Mouse (Mus musculus) MN1 (cell line): ENCODE data around the gene Max.

Source experiments
- DNase-seq: peaks from one replicate; pipeline ENCODE4 v3.0.0-alpha.2; 2016; ENCODE audit warnings: low spot score

Gene Max

GRCm38 (mm10) chr12:76961932-76962891 lies at the start of gene Max:
Gene Max, minus strand, starts transcription at chr12:76962201.
- DNase-seq: peak; percentile 99

- no peak for DNase-seq
These were observed 49.2 kb upstream of the Max start for GRCm38 (mm10) chr12:77011092-77011720.

DNA sequence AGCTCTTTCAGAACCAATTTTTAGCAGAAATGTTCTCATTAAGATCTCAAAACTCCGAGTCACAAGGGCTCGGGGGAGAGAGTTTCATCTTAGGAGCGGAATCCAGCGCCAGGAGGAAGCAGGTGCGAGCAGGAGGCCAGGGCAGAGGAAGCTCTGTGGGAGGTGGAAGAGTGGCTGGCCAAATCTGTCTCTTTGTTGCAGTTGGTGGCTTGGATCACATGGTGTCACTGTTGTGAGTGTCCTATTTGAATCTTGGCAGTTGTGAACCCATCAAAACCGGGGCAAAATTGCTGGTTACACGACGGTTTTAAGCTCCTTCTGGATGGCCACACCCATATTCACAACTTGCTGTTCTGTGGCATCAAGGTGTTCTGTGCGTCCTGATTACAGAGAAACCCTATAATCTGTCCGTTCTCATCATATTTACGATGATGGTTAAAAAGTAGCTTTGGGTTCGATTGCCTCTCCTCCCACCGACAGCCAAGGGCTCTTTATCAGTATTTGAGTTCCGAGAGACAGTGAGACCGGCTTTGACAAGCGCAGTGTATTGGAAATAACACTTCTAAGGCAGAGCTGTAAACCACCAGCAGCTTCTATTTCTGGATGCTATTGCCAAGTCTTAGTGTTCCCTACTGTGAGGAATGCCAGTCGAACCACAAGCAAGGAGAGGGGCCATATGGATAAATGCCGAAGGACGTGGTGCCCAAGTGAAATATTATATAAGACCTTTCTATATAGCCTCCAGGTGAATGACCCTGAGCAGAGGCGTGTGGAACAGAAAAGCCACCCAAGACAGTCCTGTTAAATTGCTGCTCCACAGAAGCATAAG lies 47.4 kb upstream of the Max start:
- DNase-seq: no peak

DNA sequence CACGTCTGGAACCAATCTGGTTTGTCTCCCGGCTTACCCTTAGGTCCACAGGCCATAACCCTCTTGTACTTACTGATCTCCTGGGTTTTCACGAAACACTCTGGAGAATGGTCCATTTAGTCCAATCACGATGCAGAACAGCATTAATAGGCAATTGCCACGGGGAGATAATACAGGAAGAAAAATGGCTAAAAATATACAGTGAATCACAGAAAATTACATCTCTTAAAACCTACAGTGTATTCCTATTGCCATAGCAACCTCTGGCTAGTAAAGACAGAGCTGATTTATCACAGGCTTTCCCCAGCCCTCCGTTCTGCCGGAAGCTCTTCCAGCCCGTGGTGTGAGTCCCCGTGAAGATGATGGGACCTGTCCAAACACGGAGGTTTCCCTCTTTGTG lies 42.9 kb upstream of the Max start:
- peak; percentile 64 for DNase-seq

DNA sequence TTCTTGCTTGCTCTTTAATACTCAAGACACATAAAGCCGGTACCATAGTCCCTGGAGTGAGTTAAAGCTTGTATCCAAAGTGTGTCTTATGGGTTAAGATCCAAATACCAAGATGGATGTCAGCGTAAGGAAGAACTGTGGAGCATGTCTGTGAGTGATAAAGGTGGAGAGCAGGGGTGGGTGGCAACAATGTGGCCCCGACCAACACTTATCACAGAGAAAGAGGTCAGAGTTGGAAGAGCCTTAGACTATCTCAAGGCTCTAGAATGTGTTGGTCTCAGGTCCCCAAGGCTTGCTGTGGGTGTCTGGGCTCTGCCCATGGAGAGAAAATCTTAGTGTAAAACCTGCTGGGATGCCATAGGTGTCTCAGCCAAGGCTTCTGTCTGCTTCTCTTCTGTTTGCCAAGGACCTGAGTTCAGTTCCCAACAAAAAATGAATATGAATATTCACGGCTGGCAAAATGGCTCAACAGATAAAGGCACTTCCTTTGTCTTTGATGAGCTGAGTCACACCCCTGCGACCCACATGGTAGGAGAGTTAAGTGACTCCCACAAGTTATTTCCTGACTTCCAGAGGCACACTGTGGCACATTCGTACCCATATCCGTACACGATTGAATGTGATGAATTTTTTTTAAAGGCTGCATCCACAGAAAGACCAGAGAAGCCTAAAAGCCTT lies 40.7 kb upstream of the Max start:
- no peak for DNase-seq

DNA sequence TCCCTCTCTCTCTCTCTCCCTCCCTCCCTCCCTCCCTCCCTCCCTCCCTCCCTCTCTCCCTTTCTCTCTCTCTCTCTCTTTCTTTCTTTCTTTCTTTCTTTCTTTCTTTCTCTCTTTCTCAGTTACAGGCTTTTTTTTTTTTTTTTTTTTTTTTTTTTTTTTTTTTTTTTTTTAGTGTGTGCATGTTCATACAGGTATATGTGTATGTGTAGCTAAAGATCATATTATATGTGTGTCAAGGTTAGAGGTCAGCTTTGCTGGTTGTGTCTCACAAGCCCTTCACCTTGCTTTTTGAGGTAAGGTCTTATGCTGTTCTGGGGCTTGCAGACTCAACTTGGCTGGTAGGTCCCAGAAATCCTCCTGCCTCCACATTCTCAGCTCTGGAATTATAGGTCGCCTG lies 39.3 kb upstream of the Max start:
- no peak for DNase-seq

DNA sequence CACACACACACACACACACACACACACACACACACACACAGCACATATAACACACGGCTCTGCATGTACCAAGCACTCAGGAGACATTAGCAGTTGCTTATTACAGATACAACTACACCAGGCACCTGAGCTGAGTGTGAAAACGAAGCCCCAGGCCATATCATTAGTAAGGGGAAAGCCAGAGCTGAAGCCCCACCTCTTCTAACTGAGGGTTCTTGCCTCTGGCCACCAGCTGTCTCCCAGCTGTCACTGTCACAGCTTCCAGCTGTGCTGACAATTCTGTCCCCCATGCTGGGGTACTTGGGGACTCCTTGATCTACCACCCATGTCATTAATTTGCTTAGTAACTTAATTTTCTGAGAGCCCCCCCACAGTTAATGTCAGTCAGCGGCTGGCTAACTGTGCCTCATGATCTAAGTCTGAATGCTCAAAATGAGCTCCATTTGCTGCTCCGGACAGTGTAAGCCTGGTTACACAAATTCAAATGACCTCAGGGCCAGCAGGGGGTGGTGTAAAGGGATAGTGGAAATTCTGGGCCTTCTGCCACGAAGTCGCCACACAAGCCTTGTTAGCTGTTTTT lies 38.8 kb upstream of the Max start:
- DNase-seq: peak; percentile 67

DNA sequence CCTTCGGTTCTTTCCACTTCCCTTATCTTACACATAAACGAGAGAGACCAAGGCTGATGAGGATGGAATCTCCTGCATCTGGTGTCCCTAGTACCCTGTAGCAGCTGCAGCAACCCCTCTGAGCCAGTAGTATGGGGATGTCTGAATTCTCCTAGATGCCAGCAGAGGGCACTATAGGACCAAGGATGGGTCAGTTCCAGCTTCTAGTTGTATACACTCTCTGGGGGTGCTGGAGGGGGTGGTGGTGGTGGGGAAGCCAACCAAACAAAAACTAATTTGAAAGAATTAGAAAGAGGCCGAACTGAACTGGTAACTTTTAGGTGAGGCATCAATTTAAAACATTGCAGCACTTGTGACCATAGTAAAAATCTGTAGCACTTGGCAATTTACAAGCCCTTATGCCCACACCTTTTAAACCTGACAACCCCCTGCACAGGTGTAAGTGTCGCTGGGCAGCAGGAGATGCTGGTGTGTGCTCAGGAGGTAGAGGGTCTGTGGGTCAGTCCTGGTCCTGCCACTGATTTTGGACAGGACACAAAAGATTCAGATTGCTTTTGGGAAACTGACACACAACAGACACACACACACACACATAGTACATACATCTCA lies 38.2 kb upstream of the Max start:
- DNase-seq: peak; percentile 79

GRCm38 (mm10) chr12:76994766-76995165 lies 32.8 kb upstream of the Max start:
- DNase-seq: no peak

DNA sequence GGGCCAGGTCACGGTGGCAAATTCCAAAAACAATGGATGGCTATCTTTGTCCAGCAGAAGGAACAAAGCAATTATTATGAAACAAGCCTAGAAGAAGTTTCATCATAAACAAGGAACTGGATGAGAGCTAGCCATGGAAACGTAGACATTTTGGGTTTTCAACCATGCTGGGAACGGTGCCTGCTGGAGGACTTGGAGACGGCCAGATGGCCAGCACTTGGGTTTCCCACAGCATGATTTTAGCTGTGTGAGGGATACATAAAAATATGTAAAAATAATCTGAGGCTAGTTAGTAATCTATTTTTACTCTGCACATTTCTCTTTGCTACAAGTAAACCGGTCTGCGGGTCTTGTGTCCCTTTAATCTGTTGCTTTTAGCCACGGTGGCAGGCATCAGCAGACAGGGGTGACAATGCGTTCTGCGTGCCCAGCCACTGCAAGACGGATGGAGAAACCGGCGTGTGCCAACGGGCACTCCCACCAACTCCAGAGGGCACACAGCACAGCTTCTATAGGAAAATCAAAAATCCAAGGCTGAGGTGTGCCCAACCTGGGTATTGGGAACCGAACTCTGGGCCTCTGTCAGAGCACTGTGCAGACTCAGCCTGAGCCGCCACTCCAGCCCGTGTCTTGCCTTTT lies 31.0 kb upstream of the Max start:
- DNase-seq: no peak

DNA sequence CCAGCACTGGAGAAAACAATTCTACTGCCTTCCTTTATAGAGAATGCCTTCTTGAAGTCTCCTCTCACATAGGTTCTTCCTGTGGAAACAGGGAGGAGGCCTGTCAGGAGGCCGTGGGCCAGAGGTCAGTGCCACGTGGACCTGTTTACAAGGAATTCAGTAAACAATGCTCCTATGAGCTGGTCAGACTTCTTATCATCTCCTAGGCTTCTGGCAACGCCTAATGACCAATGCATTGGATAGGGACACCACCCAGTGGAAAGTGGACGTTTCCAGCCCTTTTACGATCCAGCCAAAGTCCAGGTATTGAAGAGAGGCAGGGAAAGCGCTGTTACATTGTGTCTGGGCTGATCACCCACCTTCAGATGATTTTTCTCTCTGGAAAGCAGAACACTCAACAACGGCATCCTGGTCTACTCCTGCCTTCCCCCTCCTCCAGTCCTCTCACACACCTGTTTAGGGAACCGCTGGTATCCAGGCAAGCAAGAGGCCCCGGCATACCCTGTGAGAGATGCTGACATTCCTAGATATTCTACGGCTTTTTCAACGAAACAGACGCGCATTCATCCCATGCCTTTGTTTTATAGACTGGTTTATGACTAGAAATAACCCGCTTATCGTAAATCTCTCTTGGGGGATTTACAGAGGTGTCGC lies 20.9 kb upstream of the Max start:
- DNase-seq: no peak

DNA sequence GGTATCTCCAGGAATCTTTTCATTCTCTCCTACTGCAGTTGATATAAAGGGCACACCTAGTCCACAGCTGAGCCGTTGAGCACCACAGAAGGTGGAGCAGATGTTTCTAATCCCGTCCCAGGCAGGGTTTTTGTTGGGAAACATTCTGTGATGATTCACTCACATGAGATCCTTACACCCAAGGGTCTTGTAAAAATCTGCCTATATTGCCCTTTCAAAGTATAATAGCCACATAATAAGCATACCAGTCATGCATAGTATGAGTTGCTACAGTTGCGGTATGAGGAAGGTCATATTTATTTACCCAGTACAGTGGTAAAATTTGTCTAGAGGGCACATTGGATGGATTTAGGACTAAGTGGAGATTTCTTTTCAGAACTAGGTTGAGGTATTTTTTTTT lies 17.5 kb upstream of the Max start:
- no peak for DNase-seq

DNA sequence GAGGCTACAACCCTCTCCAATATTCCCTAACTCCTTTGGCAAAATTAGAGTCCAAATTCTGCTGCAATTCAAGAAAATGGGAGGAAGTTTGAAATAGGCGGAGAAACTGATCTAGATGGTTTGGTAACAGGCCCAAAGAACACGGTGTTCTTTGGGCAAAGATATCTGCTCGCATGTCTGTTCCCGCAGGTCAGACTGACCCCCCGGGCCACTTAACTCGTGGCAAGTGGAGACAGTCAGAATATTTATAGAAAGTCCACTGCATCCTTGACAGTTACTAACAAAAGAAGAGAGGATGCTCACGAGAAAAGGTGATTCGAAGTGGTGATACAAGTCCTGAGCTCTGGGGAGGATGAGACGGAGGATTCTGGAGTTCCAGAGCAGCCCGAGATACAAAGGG lies 10.7 kb upstream of the Max start:
- no peak for DNase-seq

GRCm38 (mm10) chr12:76972241-76972640 lies 10.2 kb upstream of the Max start:
- DNase-seq: no peak

DNA sequence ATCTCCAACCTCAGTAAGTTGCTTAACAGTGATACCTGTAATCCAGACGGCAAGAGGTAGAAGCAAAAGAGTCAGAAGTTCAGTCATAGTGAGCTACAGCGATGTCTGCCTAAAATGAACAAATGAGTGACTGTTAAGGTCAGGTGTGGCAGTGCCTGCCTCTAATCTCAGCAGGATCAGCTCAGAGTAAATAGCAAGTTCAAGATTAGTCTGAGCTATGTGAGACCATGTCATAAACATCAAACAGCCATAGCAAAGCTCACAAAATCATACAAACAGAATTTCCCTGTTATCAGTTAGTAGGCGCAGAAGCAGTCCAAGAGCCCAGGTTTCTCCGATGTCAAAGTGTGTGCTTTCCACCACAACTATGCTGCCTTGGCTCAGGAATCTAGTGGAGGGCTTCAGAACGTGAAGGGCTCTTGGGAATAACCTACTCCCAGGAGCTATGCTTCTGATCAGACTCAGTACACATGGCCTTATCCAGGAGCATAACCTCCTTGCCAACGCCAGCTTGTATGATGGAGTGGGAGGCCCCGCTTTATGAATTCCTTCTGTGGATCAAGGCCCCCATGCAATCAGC lies 9.7 kb upstream of the Max start:
- no peak for DNase-seq

DNA sequence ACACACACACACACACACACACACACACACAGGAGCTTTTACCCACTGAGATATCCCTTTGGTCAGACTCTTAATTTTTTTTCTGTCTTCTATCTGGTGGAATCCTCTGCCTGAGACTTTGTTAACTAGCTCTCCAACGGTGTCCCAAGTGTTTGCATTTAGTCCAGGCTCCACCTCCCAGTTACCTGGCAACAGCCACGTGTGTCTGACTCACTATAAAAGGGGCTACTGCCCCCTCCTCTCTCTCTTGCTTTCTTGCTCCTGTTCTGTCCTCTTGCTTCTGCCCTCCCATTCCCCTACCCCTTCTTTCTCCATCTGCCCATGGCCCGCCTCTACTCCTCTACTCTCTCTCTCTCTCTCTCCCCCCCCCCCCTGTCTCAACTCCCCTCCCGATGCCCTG lies 3.9 kb upstream of the Max start:
- DNase-seq: no peak

DNA sequence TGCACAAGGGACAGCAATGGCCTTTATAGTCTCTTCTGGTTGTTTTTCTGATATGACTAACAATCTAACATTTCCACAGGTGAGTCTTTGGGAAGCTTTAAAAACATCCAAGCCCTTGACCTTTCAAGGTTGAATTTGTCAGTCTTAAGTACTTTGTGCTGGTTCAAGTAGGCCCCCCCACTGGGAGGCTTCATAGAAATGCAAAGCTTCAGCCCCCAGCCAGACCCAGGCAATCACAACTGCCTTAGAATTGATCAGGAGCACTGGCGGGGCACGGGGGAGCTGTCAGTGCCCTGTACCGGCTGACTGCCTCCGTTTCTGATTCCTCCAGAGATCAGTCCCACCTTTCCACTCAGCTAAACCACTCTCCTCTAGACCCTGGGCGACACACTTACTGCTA lies 3.1 kb upstream of the Max start:
- DNase-seq: no peak

DNA sequence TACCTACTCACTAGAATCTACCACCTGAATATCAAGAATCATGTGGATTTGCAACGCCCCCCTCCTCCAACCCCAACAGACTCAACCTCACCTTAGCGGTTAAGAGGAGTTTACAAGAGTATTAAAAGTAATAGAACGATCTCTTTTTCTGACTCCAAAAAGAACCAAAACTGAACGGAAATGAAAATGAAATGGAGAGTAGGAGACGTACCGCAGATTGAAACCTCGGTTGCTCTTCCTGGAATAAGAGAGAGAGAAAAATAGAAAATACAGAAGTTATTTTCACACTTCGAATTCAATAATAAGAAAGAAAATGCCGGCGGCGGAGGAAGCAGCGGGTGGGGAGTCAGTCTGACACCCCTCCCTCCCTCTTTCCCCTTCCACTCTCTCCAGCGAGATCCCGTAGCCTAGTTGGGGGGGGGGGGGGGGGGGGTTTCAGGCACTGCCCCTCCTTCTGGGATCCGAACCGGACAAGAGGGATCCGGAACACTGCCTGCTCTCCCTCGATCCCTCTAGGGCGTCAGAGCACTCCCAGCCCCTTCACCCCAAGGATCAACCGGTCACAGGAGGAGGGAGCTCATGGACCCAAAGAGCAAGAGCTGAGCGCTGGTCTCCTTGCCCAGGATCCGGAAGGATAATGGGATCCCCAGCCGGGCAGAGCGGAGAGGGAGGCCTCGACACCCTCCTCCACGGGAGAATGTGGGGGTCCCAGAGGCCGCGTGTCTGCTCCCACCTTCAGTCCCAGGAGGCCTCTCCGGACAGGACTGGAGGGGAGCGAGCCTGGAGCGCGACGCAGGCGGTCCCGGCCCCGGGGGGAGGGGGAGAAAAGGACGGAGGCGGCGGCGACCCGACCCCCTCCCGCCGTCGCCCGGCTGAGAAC lies 709 bp downstream of the Max start:
- DNase-seq: peak; percentile 51

- no peak for DNase-seq
These were observed 4.3 kb downstream of the Max start for GRCm38 (mm10) chr12:76957688-76958087.
